Mouse (Mus musculus): ENCODE results near the gene Cdkl4.

DNA sequence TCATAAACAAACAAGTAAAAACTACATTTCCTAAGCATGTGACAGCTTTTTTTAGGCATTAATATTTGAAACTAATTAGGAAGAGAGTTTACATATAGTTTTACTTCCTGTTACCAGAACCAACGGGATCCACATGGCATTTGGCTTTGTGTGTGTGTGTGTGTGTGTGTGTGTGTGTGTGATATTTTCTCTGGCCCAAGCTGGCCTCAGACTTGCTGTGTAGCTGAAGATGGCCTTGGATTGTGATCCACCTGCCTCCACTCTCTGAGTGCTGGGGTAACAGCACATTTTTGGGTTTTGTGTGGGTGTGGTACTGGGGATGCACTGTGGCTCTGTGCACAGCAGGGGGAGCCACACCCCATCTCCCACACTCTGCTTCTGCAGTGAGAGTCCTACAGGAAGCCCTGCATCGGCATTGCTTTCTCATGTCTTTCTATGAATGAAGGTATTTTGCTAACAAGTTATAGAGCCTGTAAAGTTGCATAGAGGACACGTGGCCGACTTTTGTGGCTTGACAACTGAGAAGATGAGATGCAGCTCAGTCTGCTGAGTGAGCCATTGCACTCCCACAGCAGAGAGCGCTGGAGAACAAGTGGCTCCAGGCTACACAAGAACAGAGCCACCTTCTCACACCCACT, 43.3 kb upstream of the Cdkl4 start:
- TF ChIP-seq CTCF (IDR thresholded peaks at IDR 0.05; ENCODE audit: low read depth, low read length) (0 out of 2 replicates have a peak, but pooled peaks have one; percentile 32), TAL1 (conservative IDR thresholded peaks at IDR 0.05; ENCODE audit: low read depth, low read length) (no peak), POLR2AphosphoS5 (IDR thresholded peaks at IDR 0.05; ENCODE audit: insufficient replicate concordance, low read depth, low read length) (no peak), GATA1 (IDR thresholded peaks at IDR 0.05; ENCODE audit: borderline replicate concordance, low read length) (no peak), GATA2 (IDR thresholded peaks at IDR 0.05; ENCODE audit: borderline replicate concordance, low read depth, low read length) (no peak)
